Mouse (Mus musculus): Measurements from ENCODE around the gene Ostm1.

Ostm1 gene

GRCm38 (mm10) chr10:42604874-42605273, 21.3 kb downstream of the Ostm1 start:
- in situ Hi-C loops (cut with MboI; ENCODE audit: low pct_unique_long_range_greater_than_20kb in 1 of 2, low sequenced_read_pairs in 2 of 2, unreplicated experiment in 1 of 2) = loop anchor here in 1 of 2 experiments (5.0 kb wide), 1 partner anchor 293 kb away; no protein-coding TSS in a partner anchor

GRCm38 (mm10) chr10:42606757-42607156, 23.1 kb downstream of the Ostm1 start:
- in situ Hi-C loops (cut with MboI; ENCODE audit: low pct_unique_long_range_greater_than_20kb in 1 of 2, low sequenced_read_pairs in 2 of 2, unreplicated experiment in 1 of 2) = no loop called here

DNA sequence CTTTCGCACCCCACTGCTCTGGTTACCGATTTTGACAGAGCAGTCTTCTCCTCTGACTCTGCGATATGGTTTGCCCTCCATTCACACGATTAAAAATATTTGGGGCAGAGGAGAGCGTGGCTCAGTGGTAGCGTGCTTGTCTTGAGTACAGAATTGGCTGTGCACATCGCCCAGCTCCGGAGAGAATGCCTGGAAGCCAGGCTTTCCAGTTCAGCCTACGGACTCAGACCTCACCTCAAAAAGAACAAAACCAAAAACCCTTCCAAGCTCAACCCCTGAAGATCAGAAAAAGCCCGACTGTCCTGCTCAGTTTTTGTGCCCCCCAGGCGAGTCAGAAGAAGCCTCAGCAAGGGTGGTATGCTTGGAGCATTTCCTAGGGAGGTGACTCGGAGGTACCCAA, 29.5 kb downstream of the Ostm1 start:
- in situ Hi-C loops (cut with MboI; ENCODE audit: low pct_unique_long_range_greater_than_20kb in 1 of 2, low sequenced_read_pairs in 2 of 2, unreplicated experiment in 1 of 2) = no loop called here

DNA sequence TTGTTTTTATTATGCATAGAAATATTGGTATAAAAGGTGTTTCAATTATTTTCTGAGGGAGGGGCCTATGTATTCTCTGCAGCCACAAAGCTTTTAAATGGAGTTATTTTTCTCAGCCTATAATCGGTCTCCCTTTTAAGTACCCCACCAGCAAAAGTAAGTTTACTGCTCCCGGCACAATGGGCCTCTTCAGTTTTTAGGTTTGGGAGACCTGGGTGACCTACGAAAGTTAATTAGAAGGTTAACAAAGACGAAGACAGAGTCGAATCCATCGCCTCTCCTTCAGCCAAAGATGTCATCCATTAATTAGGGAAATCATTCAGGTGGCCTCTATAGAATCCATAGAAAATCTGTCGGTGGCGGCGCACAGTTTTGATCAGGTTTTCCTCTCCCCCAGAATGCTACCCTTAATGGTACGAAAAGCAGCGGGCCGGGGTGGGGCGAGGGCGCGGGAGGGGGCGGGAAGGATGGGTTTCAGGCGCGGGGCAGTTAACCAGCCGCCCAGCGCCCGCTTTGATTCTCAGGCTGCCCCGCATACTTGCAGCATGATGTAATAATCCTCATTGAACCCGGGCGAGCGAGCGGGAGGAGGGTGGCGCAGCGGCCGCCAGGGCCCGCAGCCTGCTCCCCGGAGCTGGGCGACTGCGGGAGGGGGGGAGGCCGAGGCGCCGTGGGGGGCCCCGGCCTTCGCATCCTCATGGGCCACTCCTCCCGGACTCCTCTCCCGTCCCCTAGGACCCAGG, 30.2 kb downstream of the Ostm1 start:
- in situ Hi-C loops (cut with MboI; ENCODE audit: low pct_unique_long_range_greater_than_20kb in 1 of 2, low sequenced_read_pairs in 2 of 2, unreplicated experiment in 1 of 2) = no loop called here

- in situ Hi-C loops (cut with MboI; ENCODE audit: low pct_unique_long_range_greater_than_20kb in 1 of 2, low sequenced_read_pairs in 2 of 2, unreplicated experiment in 1 of 2) = no loop called here
Observed at GRCm38 (mm10) chr10:42614766-42615165, 31.1 kb downstream of the Ostm1 start.

- in situ Hi-C loops (cut with MboI; ENCODE audit: low pct_unique_long_range_greater_than_20kb in 1 of 2, low sequenced_read_pairs in 2 of 2, unreplicated experiment in 1 of 2) = no loop called here
Observed at GRCm38 (mm10) chr10:42618291-42618690, 34.7 kb downstream of the Ostm1 start.

DNA sequence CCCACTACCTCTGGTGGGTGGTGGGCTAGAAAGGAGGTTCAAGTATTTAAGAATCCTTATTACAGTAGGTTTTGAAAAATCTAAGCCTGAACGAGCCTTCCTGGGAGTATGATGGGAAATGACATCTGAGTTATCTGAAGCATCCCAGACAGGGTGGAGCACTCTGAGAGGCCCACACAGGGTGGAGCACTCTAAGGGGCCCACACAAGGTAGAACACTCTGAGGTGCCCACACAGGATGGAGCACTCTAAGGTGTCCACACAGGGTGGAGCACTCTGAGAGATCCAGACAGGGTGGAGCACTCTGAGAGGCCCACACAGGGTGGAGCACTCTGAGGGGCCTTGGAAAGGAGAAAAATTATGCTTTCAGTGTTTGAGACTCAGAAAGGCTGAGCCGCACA, 42.3 kb downstream of the Ostm1 start:
- in situ Hi-C loops (cut with MboI; ENCODE audit: low pct_unique_long_range_greater_than_20kb in 1 of 2, low sequenced_read_pairs in 2 of 2, unreplicated experiment in 1 of 2) = no loop called here

DNA sequence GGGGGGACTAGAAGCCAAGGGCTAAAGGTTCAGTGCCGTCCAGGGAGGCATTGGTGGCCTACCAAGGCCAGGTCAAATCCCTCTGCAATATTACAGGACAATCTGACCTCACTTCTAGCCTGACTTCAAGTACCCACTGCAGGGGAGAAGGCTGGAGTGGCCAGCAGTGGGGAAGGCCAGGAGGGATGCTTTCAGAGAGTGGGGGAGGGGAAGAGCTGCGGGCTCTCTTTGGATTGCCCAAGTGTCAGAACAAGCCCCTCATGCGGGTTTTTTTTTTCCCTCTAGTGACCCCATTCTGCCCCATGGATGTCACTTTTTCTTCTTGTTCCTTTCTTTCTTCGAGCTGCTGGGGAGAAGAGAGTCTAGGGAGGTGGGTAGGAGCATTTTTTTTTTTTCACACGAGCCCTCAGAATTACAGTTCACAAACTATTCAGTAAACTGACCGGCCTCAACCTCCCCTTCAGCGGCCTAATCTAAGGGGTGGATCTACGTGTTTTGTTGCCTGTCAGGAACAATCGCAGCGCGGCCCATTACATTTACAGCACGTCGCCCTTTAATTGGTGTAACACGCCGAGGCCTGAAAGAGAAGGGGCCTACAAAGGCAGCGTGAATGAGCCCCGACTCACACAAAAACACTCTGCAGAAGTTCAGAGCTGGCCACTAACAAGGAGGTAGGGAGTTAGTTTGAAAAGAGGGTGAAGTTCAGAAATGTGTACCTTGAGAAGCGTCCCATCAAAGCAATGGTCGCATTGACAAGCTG, 47.2 kb downstream of the Ostm1 start:
- in situ Hi-C loops (cut with MboI; ENCODE audit: low pct_unique_long_range_greater_than_20kb in 1 of 2, low sequenced_read_pairs in 2 of 2, unreplicated experiment in 1 of 2) = loop anchor here (5.0 to 10.0 kb wide), 2 partner anchors 43 to 326 kb away; no protein-coding TSS in a partner anchor

GRCm38 (mm10) chr10:42631754-42632452, 48.3 kb downstream of the Ostm1 start:
- in situ Hi-C loops (cut with MboI; ENCODE audit: low pct_unique_long_range_greater_than_20kb in 1 of 2, low sequenced_read_pairs in 2 of 2, unreplicated experiment in 1 of 2) = loop anchor here (5.0 to 10.0 kb wide), 2 partner anchors 45 to 327 kb away; no protein-coding TSS in a partner anchor

DNA sequence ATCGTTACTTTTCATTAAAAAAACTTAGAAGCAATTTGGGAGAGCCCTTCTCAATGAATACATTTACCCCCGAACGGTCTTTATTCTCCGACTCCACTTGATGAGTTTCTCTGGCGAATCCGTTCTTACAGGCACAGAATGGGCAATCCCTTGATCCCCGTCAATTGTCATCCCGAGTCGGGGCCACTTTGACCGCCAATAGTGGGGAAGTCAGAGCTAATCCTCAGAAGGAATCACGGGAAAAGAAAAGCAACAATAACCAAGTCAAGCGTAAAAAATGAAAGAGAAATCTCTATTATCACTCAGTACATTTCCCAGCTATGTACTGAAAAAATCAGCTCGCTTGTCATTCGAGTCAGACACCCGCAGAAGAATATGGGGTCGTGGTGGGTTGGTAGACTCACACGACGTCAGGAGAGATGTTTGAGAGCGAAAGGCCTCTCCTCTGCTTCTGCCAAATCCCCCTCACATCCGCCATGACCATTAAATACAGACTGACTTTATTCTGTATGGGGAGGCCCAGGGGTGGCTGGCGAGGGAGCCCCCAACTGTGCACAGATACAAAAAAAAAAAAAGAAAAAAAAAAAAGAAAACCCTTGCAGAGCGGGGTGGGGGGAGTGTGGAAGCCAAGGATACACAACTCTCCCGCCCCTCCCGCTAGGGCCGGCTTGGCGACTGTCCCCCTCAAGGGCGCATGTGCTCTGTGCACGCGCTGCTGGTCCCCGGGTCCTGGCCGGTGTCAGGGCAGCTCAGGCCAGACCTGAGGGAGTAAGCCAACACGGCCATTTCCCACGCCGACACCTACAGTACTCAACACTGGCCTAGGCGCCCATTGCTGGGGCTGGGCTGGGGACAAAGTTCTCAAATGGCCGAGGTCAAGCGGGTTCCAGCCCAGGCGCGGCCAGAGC, 49.1 kb downstream of the Ostm1 start:
- in situ Hi-C loops (cut with MboI; ENCODE audit: low pct_unique_long_range_greater_than_20kb in 1 of 2, low sequenced_read_pairs in 2 of 2, unreplicated experiment in 1 of 2) = loop anchor here (5.0 to 10.0 kb wide), 2 partner anchors 45 to 328 kb away; no protein-coding TSS in a partner anchor

DNA sequence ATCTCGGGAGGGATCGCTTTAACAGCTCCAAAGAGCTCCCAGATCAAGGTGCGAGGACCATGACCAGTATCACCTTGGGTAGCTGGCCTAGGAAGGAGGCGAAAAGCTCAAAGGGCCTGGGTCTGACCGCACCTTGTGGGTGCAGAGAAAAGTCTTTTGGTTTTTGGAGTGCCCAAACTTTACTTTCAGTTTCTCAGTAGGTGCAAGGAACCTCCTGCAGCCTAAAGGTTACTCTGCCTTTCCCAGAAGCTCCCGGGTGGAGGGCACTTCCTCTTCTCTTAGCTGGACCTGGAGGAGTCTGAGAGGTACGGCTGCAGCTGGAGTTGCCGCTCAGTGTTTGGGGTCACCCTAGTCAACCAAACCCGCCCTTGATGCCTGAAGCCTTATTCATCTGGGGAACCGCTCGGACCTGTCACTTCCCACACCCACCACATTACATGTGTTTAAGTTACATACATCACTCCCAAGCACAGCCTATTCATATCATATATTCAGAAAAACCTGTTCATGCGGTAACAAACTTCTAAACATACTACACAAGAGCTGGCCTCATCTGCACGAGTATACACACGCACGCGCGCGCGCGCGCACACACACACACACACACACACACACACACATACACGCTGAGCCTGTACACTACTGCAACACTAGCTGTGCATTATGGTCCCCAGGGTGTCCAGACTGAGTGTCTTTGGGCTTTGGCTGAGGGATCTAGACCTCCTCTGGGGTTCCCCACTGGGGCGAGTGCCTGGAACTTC, 49.9 kb downstream of the Ostm1 start:
- in situ Hi-C loops (cut with MboI; ENCODE audit: low pct_unique_long_range_greater_than_20kb in 1 of 2, low sequenced_read_pairs in 2 of 2, unreplicated experiment in 1 of 2) = loop anchor here (5.0 to 10.0 kb wide), 2 partner anchors 46 to 329 kb away; no protein-coding TSS in a partner anchor

DNA sequence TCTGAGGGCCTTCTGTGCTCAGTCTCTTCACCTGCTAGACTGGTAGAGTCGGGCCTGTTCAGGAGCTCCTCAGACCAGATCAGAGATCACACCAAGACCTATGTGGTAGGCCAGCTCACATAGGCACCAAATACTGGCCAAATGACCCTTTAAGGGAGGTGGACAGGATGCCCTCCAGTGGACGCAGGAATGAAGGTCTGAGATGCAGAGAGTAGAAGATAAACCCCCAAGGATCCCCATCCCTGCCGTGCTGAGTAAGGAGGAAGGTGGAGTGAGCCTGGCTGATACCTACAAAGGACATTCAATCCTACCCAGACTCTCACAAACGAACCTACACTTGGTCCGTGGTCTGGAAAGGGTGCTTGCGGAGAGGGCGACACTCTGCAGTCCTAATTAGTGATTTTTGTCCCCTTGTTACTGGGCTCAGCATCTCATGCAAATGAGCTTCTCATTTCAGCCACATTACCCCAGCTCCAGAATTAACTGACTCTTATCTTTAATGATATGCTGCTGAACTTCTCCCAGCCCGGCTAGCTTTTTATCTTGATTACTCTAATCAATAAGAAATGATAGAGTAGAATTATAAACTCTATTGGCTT, 50.6 kb downstream of the Ostm1 start:
- in situ Hi-C loops (cut with MboI; ENCODE audit: low pct_unique_long_range_greater_than_20kb in 1 of 2, low sequenced_read_pairs in 2 of 2, unreplicated experiment in 1 of 2) = loop anchor here (5.0 to 10.0 kb wide), 2 partner anchors 47 to 329 kb away; no protein-coding TSS in a partner anchor

DNA sequence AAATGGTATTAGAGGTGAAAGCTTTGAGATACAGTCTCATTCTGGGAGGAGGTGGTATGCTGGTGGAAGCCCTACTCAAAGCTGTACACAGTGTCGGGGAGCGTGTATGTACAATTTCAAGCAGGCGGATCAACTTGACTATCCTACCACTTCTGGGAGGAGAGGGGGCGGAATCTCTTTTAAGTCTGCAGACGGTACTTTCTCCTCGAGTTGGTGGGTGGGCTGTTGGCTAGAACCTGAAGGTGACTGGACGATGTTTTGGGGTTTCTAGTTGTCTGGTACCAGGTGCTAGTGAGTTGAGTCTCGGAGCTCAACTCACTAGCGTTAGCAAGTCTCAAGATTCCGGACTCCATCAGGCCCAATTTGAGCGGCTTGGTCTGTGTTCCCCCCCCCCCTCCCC, 51.4 kb downstream of the Ostm1 start:
- in situ Hi-C loops (cut with MboI; ENCODE audit: low pct_unique_long_range_greater_than_20kb in 1 of 2, low sequenced_read_pairs in 2 of 2, unreplicated experiment in 1 of 2) = loop anchor here (10.0 kb wide), 1 partner anchor 330 kb away; no protein-coding TSS in a partner anchor

- in situ Hi-C loops (cut with MboI; ENCODE audit: low pct_unique_long_range_greater_than_20kb in 1 of 2, low sequenced_read_pairs in 2 of 2, unreplicated experiment in 1 of 2) = loop anchor here (10.0 kb wide), 1 partner anchor 331 kb away; no protein-coding TSS in a partner anchor
Observed at GRCm38 (mm10) chr10:42635566-42636359, 52.1 kb downstream of the Ostm1 start.

- in situ Hi-C loops (cut with MboI; ENCODE audit: low pct_unique_long_range_greater_than_20kb in 1 of 2, low sequenced_read_pairs in 2 of 2, unreplicated experiment in 1 of 2) = loop anchor here (10.0 kb wide), 1 partner anchor 332 kb away; no protein-coding TSS in a partner anchor
Observed at GRCm38 (mm10) chr10:42636360-42637182, 52.9 kb downstream of the Ostm1 start.
